Mouse (Mus musculus) stomach, embryonic 16.5 days (tissue): Measurements from ENCODE around the gene Trim65. TPM values are rescaled to one million over a fixed set of nuclear protein-coding genes. Genes with fewer than 3 reads are reported as not detected.
"Not testable (repeated sequence)": the region's sequence is repeated elsewhere in the genome, so short reads cannot be mapped to it uniquely, and the experiment has no call there.

Experiments used
- ATAC-seq: fragments of 200-750 bp; cut with Nextera tagmentation; 2 replicates; pipeline ENCODE4 v1.8.0; 2017; ENCODE audit warnings: moderate number of reproducible peaks, moderate TSS enrichment; ENCODE audit not compliant: insufficient read depth, low FRiP score
- H3K27ac ChIP-seq: fragments of 300-500 bp; sonication (generic); 2 replicates; pipeline ENCODE4 v1.5.1; 2014; ENCODE audit warnings: low read length
- H3K27me3 ChIP-seq: fragments of 300-500 bp; sonication (generic); 2 replicates; pipeline ENCODE4 v1.6.1; 2014; ENCODE audit warnings: low read length, control low read depth, mixed read lengths; ENCODE audit not compliant: control insufficient read depth, insufficient read depth
- H3K36me3 ChIP-seq: fragments of 300-500 bp; sonication (generic); 2 replicates; pipeline ENCODE4 v1.6.1; 2014; ENCODE audit warnings: low read length; ENCODE audit not compliant: control insufficient read depth, insufficient read depth
- H3K4me1 ChIP-seq: fragments of 300-500 bp; sonication (generic); 2 replicates; pipeline ENCODE4 v1.6.1; 2014; ENCODE audit warnings: low read length, control low read depth, mixed read lengths; ENCODE audit not compliant: control insufficient read depth, insufficient read depth
- H3K4me2 ChIP-seq: fragments of 300-500 bp; sonication (generic); 2 replicates; pipeline ENCODE4 v1.6.1; 2014; ENCODE audit warnings: low read depth, low read length, mixed read lengths
- H3K4me3 ChIP-seq: fragments of 300-500 bp; sonication (generic); replicated peaks from 2 replicates; pipeline ENCODE4 v1.5.1; 2014; ENCODE audit warnings: mild to moderate bottlenecking, low read length
- H3K9ac ChIP-seq: fragments of 300-500 bp; sonication (generic); 2 replicates; pipeline ENCODE4 v1.6.1; 2014; ENCODE audit warnings: low read length
- H3K9me3 ChIP-seq: fragments of 300-500 bp; sonication (generic); replicated peaks from 2 replicates; pipeline ENCODE4 v1.6.1; 2016; ENCODE audit warnings: low read length, control low read depth; ENCODE audit not compliant: control insufficient read depth
- WGBS: fragments of 180-500 bp; shearing (Covaris S2); extraction: QIAGEN DNeasy Blood & Tissue Kit; methylation state at CpG from one replicate; pipeline ENCODE4 v1.1.7; 2014; 5-methylcytosine and 5-hydroxymethylcytosine counted together
- polyA plus RNA-seq: library from polyadenylated mRNA; unstranded; fragments of >200 nt; fragmentation: Nextera tagmentation; extraction: Ambion mirVana; gene quantifications from 2 replicates; pipeline ENCODE4 v1.2.1, GENCODE M21; 2015

Trim65 gene
- polyA plus RNA-seq, 1 experiment from 2014 or later, result 6.2 TPM

- ATAC-seq, result peak; percentile 1; the same call in 1 of the 2 replicates
Measured at GRCm38 (mm10) chr11:116129993-116130487, 888 bp downstream of the Trim65 start.

DNA sequence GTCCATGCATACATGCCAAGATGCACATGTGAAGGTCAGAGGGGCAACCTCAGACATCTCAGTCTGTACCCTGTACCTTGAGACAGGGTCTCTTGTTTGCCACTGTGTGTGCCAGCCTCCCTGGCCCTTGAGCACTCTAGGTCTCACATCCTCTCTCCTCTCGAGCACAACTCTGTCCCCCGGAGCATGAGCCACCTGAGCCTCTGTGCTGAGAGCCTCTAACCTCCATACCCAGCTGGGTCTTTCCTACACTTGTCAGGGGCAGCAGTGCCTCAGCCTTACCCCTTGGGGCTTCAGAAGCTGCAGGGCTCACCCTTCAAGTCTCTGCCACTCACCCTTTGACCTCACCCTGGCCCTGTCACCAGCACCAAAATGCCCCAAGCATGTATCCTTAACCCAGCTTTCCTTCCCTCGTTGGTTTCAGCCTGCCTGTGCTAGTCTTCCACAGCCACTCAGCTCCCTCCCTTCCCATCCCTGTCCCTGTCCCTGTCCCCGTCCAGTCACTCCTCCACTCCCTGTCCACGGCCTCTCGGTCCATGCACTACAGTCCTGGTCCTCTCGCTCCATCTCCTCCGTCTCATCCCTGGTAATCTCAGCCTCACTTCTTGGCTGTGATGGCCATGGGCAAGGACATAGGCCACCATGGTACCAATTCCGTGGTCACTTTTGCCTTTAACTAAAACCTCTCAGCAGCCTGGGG, 1.7 kb downstream of the Trim65 start:
- H3K27ac ChIP-seq, result no peak overlapping the region
- peaks cover 15% of the 10 kb centered on the region for H3K36me3 ChIP-seq
- WGBS, result 84% methylated on average over 9 of the region's 9 CpGs
- no peak for ATAC-seq
- H3K4me2 ChIP-seq, result peak overlapping the region; percentile 58
- peak overlapping the region; percentile 89 for H3K9ac ChIP-seq
- H3K27me3 ChIP-seq, result no peaks in the 10 kb centered on the region
- peaks cover 40% of the 10 kb centered on the region for H3K4me1 ChIP-seq
- H3K4me3 ChIP-seq, result peak overlapping the region; percentile 70
- no peaks in the 10 kb centered on the region for H3K9me3 ChIP-seq

More at GRCm38 (mm10) chr11:116129993-116130487, 888 bp downstream of the Trim65 start:
- Histone ChIP-seq H3K4me2 (peak overlapping the region; percentile 58), H3K27ac (peak overlapping the region; percentile 99), H3K4me1 (peaks cover 40% of the 10 kb centered on the region), H3K9me3 (no peaks in the 10 kb centered on the region), H3K9ac (peak overlapping the region; percentile 89), H3K27me3 (no peaks in the 10 kb centered on the region), H3K4me3 (peak overlapping the region; percentile 70), H3K36me3 (peaks cover 18% of the 10 kb centered on the region)
- 41% methylated on average over 8 of the region's 8 CpGs for WGBS

GRCm38 (mm10) chr11:116127986-116128385, 2.9 kb downstream of the Trim65 start:
- Histone ChIP-seq H3K9me3 (no peaks in the 10 kb centered on the region), H3K36me3 (peaks cover 15% of the 10 kb centered on the region), H3K4me3 (no peak overlapping the region), H3K4me2 (peak overlapping the region; percentile 45), H3K27ac (peak overlapping the region; percentile 75; the same call in 1 of the 2 replicates), H3K9ac (peak overlapping the region; percentile 65), H3K27me3 (no peaks in the 10 kb centered on the region), H3K4me1 (peaks cover 40% of the 10 kb centered on the region)
- no peak for ATAC-seq
- WGBS, result 71% methylated on average over 9 of the region's 9 CpGs

DNA sequence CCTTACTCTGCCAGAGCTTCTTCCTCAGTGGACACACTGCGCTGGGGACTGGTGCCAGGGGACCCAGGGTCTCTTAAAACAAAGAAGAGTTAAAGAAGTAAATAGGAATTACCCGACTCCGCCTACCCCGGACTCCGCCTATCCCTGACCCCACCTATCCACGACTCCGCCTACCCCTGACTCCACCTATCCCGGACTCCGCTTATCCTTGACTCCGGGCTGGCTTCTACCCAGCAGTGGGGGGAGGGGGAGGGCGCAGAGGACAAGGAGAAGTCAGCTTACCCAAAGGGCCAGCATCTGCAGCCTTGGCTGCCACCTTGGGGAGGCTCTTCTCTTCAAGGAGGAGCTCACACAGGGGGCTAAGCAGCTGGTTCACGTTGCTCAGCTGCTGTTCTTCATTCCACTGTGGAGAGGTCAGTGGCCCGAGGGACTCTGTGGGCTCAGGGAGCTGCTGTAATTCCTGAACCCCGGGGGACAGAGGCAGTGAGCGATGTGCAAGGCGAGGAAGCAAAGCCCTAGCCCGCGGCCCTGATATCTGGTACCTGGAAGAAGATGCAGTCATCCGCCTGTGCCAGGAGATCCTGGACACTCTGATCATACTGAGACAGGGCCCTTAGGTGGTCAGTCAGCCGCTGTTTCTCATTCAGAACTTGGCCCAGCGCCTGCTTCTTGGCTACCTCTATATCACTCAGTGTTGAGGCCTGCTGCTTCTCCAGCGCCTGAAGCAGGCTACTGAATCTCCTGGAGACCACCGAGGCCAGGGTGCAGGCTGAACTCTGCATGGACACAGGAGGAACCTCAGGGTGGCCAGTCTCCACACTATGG, 3.6 kb downstream of the Trim65 start, which contains the start of gene Trim47:
Trim47 (minus strand) TSS at position 55 of the 825 bp plus-strand sequence.
- Histone ChIP-seq H3K36me3 (peaks cover 15% of the 10 kb centered on the region), H3K4me2 (peak within 1 kb of the TSS; percentile 45), H3K9me3 (no peaks in the 10 kb centered on the region), H3K4me3 (peak within 1 kb of the TSS; percentile 9; the same call in 1 of the 2 replicates), H3K4me1 (peaks cover 35% of the 10 kb centered on the region), H3K9ac (peak within 1 kb of the TSS; percentile 65), H3K27me3 (no peaks in the 10 kb centered on the region), H3K27ac (peak within 1 kb of the TSS; percentile 75)
- WGBS, result 28% methylated on average over 23 of the region's 23 CpGs
- ATAC-seq, result peak; percentile 54

GRCm38 (mm10) chr11:116126261-116126660, 4.7 kb downstream of the Trim65 start:
- no peak for ATAC-seq
- no peak overlapping the region for H3K9ac ChIP-seq
- H3K4me1 ChIP-seq, result peaks cover 31% of the 10 kb centered on the region
- peaks cover 15% of the 10 kb centered on the region for H3K36me3 ChIP-seq
- no peak overlapping the region for H3K4me2 ChIP-seq
- H3K27ac ChIP-seq, result no peak overlapping the region
- WGBS, result 91% methylated on average over 15 of the region's 15 CpGs
- H3K4me3 ChIP-seq, result no peak overlapping the region
- no peaks in the 10 kb centered on the region for H3K9me3 ChIP-seq
- no peaks in the 10 kb centered on the region for H3K27me3 ChIP-seq

DNA sequence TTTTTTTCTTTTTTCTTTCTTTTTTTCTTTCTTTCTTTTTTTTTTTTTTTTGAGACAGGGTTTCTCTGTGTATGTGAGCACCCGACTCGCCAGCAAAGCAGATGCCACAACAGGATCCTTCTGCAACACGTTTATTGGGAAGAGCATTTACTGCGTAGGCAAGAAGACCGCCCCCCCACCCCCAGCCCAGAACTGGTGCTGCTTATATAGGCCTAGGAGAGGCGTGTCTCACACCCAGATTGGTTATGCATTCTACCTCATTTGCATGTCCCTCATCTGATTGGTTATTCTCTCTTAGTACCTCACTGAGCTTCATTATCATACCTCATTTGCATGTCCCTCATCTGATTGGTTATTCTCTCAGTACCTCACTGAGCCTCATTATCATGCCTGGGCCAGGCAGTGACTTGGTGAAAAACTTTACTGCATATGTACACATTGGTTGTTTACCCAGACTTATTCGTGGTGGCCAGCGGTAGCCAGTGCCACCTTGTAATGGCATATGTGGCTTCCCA, 9.1 kb downstream of the Trim65 start:
- H3K4me3 ChIP-seq, H3K9ac ChIP-seq, H3K4me2 ChIP-seq, H3K9me3 ChIP-seq, ATAC-seq, H3K27ac ChIP-seq, H3K27me3 ChIP-seq, H3K4me1 ChIP-seq: not testable (repeated sequence)
- peaks cover 18% of the 10 kb centered on the region for H3K36me3 ChIP-seq
- 91% methylated on average over 8 of the region's 8 CpGs for WGBS

DNA sequence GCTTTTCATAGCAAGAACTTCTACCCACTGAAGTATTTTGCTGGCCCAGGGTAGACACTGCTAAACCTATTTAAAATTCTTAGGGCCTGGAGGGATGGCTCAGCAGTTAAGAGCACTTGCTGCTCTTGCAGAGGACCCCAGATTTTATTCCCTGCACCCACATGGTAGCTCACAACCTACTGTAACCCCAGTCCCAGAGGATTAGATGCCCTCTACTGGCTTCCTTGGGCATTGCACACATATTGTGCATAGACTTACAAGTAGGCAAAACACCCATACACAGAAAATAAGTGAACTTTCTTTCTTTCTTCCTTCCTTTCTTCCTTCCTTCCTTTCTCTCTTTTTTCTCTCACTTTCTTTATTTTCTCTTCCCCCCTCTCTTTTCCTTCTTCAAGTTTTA, 13.1 kb downstream of the Trim65 start:
- 0 out of 2 replicates have a peak, but pooled peaks cover 3% of the 10 kb centered on the region for H3K36me3 ChIP-seq
- ATAC-seq, result no peak
- H3K9ac ChIP-seq, result no peak overlapping the region

DNA sequence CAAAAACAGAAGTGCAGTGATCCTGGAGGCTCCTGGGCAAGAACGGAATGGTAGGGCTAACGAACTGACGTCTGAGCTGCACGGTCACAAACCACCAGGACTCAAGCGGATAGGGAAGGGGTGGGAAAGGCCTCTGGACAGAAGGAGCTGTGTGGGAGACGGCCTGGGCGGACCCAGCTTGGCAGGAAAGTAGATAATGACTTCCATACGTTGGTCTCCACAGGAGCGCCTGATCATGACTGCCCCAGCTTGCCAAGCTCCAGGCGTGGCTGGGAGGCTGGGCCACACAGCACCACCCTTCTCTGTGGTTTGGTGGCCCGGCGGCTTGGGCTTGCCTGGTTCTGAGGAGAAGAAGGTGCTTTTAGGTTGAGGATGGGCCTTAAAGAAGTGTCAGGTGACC, 13.7 kb downstream of the Trim65 start:
- no peak for ATAC-seq
- WGBS, result 66% methylated on average over 12 of the region's 12 CpGs

More for the DNA sequence above, 13.1 kb downstream of the Trim65 start:
- Histone ChIP-seq H3K9me3 (no peaks in the 10 kb centered on the region), H3K4me2 (no peak overlapping the region), H3K4me3 (no peak overlapping the region), H3K4me1 (no peaks in the 10 kb centered on the region), H3K27me3 (no peaks in the 10 kb centered on the region), H3K27ac (no peak overlapping the region)

More for the DNA sequence above, 13.7 kb downstream of the Trim65 start:
- Histone ChIP-seq H3K27me3 (no peaks in the 10 kb centered on the region), H3K4me1 (no peaks in the 10 kb centered on the region), H3K36me3 (0 out of 2 replicates have a peak, but pooled peaks cover 3% of the 10 kb centered on the region), H3K9ac (no peak overlapping the region), H3K4me3 (no peak overlapping the region), H3K4me2 (no peak overlapping the region), H3K27ac (no peak overlapping the region), H3K9me3 (no peaks in the 10 kb centered on the region)
